Mouse (Mus musculus) cerebellum, adult 11 months (tissue): ENCODE results near the gene Flrt1.
"Not testable (repeated sequence)": the region's sequence is repeated elsewhere in the genome, so short reads cannot be mapped to it uniquely, and the experiment has no call there.

Experiments
- DNase-seq: peaks from one replicate; pipeline ENCODE4 v3.0.0; 2022

Flrt1 gene

DNA sequence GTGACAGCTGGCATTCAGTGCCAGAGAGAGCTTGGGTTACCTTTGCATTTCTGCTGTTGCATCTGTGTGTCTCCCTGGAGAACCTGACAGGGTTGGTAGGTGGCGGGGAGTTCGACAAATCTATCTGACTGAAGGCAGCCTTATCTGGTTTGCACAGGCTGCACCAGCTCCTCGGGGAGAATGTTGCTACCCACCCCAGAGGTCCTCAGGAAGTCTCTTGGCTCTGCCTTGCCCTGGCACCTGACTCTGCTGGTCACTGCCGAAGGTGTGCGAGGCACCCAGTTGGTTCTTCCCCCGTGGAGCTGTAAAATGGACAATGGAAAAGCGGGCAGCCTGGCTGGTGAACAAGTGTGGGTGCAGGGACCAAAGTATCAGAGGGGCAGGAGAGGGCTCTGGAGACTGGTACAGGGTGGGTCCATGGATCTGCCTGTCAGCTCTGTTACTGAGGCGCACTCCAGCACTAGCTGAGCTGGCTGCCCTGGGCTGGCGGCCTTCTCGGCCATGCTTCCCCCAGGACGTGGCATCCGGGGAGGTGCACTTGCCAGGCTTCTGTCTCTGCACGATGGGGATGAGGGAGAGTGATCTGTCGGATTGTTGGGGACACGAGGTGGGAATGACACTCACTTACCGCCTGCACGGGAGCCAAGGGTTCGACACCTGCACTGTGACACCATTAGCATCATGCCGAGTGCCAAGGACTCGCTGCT lies 38.0 kb downstream of the Flrt1 start:
- DNase-seq: no peak

DNA sequence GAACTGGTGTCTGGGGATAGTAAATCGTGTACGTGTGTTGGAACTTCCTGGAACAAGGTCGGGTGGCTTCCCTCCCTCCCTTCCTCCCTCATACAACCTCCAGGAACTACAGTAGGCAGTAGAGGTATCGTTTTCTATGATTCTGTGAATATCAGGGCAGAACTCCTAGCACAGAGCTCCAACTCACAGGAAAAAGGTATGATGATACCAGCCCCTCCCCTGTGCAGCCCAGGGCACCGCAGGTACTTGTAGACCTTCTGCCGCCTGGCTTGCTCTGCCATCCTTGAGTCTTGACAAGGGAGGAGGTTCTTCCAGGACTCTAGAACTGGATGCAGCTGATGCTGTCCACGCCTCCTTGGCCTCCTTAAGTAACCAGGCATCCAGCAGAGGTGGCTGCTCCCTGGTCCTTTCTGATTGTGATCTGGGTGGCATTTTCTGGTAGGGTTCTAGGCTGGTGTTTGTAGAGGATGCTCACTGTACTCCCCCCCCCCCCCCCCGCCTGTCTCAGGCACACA lies 38.6 kb downstream of the Flrt1 start:
- DNase-seq: no peak

DNA sequence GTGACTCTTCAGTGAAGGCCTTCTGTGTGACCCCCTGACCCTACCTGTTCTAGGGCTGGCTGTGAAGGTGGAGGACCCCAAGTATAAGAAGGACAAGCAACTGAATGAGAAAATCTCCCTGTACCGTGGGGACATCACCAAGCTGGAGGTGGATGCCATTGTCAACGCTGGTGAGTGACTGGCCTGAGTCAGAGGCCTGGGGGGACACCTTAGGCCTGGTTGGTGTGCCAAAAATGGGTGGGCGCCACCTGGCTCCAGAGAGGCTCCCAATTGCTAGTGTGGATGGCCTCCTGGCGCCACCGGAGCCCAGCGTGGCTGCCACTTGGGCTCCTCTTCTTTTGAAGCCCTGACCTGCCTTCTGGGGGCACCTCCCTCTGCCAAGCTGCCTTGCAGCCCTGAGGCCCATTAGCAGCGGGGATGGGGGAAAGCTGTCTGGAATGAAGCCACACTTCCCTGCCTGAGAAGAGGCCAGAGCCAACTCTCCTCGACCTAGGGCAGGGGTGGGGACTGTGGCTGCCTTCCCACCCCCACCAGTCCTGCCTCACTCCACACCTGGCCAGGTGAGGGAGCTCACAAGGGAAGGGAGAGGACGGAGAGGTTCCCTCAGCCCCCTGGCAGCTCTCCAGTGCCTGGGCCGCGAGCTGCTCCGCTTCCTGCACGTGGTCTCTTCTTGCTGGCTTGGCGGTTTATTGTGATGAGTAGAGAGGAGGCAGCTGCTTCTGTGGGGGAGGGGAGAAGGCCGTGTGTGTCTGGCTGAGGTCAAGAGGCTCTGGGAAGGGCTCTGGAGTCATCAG lies 39.3 kb downstream of the Flrt1 start:
- DNase-seq: no peak

DNA sequence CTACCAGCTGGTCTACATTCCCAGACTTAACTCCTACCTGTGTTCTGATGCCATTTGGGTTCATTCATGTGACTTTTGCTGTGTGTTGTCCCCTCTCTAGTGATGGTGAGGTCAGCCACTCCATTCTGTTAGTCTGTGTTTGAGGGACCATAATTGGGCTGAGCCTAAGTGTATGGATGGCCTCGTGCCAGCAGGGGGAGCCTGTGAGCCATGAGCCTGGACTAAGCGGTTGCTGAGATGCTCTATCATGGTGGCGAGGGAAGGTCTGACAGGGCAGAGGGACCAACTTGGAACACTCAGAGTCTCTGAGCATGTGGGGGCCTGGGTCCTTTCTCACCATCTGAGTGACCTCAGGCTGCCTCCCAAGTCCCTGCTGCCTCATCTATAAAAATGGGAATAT lies 41.0 kb downstream of the Flrt1 start:
- peak; percentile 81 for DNase-seq

DNA sequence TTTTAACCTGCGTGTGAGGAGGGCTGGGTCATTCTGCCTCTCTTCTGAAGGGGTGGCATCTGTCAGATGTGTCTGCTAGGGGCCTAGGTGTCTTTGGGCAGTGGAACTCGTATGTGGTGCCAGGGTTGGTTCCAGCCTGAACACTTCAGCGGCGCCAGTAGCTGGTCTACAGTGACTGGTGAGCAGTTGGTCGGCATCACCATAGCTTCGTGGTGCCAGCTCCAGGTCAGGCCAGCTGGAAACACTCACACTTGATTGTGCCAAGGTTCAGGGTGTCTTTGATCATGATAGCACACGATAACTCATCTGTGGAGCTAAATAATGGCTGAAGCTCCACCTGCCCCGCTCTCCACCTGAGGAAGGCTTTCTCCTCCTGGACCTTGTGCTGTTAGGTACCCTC lies 42.6 kb downstream of the Flrt1 start:
- no peak for DNase-seq

DNA sequence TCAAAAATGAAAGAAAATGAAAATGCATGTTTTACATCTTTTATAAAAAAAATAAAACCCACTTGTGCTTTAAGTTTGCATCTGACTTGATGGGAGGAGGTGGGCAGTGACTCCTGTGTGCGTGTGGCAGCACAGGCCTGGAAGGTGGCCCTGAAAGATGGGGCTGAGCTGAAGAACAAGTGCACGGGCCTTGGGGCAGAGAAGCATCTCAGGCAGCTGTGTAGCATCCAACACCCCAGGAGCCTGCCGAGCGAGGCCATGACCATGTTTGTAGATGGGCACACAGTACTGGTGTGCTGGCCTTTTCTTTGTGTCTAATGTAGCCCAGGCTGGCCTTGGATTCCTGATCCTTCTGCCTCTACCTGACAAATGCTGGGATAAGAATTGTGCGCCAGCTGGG lies 43.4 kb downstream of the Flrt1 start:
- DNase-seq: no peak

DNA sequence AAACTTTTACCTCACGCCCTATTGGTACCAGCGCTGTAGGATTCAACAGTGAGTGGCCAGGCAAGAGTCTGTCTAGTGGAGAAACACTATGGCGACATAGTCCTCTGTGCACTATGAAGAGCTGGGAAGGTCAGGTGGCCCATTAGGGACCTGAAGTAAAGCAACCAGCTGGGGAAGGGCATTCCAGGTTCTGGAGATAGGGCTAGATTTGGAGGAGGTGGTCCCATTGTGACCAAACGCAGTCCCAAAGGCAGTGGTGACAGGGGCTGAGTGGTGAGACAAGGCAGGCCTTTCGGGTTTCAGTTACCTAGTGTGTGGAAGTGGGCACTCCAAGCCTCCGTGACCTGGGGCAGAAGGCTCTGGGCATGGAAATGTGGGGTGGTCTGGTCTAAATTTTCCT lies 47.0 kb downstream of the Flrt1 start:
- no peak for DNase-seq

DNA sequence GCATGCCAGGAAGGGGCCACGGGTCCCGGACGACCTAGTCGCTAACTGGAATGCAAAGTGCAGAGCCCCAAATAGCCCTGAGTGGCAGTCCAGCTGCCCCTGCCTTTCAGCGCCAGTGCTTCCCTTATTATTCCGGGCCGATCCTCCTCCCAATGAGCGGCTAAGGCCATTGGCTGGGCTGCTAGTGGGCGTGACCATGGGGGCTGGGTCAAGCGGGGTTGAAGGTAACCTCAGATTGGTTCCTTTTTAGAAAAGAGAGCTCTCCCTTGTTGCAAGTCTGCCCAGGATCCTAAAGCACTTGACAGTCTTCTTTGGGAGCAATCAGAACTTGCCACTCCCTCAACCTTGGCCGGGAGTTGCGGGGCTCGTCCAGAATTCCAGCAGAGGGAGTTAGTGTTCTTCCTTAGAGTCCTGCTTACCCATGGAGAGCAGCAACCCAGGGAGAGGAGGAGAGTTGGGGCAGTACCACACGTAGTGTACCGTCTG lies 47.8 kb downstream of the Flrt1 start:
- peak; percentile 72 for DNase-seq

DNA sequence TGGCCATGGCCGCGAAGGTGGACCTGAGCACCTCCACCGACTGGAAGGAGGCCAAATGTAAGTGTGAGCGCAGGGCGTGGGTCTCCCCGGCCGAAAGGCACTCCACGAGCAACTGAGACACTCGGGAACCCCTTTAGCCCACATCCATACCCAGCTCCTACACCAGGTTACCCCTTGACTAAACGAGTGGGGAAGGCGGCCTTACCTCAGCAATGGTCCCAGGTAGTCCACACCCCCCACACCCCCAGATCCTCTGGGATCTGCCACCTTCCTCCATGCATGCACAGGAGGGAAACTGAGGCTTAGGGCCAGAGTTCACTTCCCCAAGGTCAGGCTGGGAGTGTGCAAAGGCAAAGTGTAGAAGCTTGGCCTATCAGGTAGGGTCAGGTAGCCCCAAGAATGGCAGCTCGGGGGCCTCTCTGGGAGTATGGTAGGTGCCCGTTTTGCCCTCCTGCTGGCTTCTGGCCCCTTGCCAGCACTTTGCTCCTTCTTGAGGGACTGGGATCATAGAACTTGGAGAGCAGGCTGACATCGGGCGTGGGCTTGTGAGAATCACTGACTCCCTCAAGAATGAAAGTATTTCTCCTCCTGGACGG lies 48.3 kb downstream of the Flrt1 start:
- peak; percentile 67 for DNase-seq

DNA sequence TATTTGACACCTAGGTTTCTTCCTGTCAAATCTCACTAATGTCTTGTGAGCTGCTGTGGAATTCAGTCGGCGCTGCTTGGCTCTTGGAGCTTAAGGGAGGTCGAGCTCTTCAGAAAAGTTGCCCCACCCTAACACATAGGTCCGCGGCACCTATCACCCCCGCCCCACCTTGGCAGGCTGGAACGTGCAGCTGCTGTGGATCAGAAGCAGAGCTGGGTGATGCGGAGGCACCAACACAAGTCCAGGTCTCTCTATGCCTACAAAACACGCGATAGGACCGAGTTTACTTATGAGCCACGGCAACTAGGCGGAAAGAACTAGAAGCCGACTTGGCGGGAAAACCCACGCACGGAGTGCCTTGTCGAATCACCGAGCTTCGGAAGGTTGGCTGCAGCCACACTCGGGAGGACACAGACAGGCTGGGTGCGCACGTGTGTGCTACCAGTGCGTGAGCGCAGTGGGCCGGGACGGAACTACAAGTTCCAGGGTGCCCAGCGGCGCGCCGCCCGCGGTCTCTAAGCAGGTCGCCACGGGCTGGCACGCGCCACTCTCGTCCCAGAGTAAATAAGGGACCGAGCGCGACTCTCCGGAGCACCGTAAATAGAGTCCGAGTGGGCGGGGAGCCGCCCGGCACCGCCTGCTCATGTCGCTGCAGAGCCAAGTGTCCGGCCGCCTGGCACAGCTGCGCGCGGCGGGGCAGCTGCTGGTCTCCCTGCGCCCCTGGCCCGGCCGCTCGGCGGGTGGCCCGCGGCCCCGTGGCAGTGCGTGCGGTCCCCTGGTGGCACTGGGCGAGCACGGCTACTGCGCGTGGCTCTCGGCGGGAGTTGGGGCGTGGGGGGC lies 49.1 kb downstream of the Flrt1 start, which contains the start of gene Macrod1:
Macrod1 (plus strand) TSS at position 563 of the 840 bp plus-strand sequence.
- DNase-seq: peak; percentile 75

DNA sequence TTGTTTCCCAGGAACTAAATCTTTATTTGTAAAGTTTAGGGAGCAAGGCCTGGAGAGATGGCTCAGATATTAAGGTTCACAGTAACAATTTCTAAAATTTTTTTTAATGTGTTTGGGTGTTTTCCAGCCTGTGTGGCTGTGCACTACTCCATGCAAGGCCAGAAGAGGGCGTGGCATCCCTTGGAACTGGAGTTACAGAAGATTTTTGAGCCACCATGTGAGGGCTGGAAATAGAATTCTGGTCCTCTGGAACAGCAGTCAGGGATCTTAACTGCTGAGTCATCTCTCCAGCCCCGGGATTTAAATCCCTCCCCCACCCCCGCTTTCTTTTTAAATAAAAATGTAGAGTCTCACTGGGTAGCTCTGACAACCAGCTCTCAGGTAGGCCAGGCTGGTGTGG lies 50.4 kb downstream of the Flrt1 start:
- DNase-seq: no peak

DNA sequence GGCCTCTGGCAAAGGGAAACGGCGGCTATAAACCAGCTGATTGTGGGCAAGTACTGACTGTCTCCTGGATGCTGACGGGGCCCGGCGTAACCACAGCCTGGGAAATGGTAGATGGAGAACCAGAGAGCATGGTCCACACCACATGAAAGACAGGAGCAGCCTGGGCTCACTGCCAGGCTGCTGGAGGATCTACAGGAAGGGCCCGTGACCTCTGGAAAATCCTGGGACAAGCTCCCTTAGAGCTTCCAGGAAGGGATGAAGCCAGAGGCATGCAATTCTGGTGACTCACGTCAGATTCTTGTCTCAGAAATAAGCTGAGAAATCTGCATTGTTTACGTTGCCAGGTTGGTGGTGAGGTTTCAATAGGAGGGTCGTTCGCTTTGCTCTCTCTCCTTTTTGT lies 50.8 kb downstream of the Flrt1 start:
- no peak for DNase-seq

DNA sequence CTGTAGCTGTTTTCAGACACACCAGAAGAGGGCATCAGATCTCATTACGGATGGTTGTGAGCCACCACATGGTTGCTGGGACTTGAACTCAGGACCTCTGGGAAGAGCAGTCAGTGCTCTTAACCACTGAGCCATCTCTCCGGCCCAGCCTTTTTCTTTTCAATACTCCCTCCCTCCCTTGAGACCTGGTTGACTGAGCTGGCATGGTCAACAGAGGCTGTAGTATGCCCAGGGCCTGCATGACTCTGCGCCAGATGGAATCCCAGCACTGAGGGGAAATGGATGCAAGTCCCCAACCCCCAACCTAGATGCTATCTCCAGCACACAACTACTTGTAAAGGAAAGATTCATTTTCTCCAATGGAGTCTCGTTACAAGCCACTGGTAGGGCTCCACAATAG lies 52.1 kb downstream of the Flrt1 start:
- DNase-seq: not testable (repeated sequence)

DNA sequence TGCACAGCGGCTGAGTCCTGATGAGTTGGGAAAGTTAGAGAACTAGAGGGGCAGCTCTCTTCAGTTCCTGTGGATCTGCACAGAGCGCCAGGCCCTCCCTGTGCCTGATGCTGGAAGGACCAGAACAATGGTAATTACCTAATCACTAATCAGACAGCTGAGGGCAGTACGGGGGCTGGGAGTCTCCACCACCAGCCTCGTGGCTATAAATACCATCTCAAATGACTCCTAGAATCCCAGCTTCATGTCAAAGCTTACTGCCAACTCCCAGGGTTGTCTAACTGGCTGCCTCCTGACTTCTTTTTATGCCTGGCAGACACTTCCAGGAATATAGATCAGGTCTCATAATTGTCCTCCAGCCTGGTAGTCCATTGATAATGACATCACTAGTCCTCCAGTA lies 60.8 kb downstream of the Flrt1 start:
- no peak for DNase-seq

DNA sequence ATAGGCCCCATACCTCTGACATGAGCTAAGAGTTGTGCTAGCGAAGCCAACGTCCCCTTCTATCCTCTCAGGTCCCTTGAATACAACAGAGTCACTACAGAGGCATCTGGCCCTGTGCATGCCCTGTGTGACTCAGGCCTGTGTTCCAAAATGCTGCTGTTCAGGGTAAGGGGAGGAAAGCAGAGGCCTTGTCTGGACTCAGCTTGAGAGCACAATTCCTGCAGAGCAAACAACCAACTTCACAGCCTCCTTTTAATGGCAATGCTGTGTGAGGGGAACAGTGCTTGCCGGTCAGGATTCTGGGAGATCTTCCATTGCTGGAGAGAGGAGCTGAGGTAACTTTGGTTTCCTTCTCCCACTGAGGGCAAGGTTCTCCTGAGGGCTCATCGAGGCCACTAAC lies 61.2 kb downstream of the Flrt1 start:
- DNase-seq: no peak
